Comparison of ENCODE assay signal across 8 mouse cellular contexts in genomic region chr16:31429471-31430155, GRCm38 (mm10). TPM values are rescaled to one million over a fixed set of nuclear protein-coding genes. Genes with fewer than 3 reads are reported as not detected.
DNase-seq lines count a peak whose midpoint lies in the region; ATAC-seq and TF ChIP-seq lines count a peak whose summit lies in the region.

No protein-coding gene starts in this region.

- intact Hi-C loops in heart, postnatal 36 days (cut with DNase I), result no loop called here

- peak overlapping the region; percentile 71 for H3K4me2 ChIP-seq in forebrain, postnatal 0 days (ENCODE audit: low read depth)
- peak overlapping the region; percentile 72 for H3K4me2 ChIP-seq in neural tube, embryonic 15.5 days

- ATAC-seq in forebrain, postnatal 0 days, result peak; percentile 96
- ATAC-seq in neural tube, embryonic 15.5 days (ENCODE audit: low FRiP score), result peak; percentile 96

- H3K4me3 ChIP-seq in MEL (ENCODE audit: control insufficient read depth in 1 of 2, insufficient read depth in 1 of 2, low read depth in 2 of 2, low read length in 2 of 2), result peak overlapping the region; percentile 76 to 83
- H3K4me3 ChIP-seq in forebrain, postnatal 0 days (ENCODE audit: low read depth, low read length), result peak overlapping the region; percentile 79
- H3K4me3 ChIP-seq in neural tube, embryonic 15.5 days (replicated peaks), result peak overlapping the region; percentile 61

- no peak for TF ChIP-seq CTCF in MEL (IDR thresholded peaks at IDR 0.05 in 2 of 3, conservative IDR thresholded peaks at IDR 0.05 in 1 of 3; ENCODE audit: control insufficient read depth in 1 of 3, insufficient read depth in 1 of 3, low read depth in 2 of 3, low read length in 3 of 3, poor library complexity in 1 of 3, severe bottlenecking in 1 of 3)
- no peak for TF ChIP-seq CTCF in forebrain, postnatal 0 days (IDR thresholded peaks at IDR 0.05; ENCODE audit: low read depth)

- peak; percentile 96 for DNase-seq in MEL (ENCODE audit: low read depth, low spot score)
- DNase-seq in cerebellum, adult 8-10 months, result peak; percentile 95
- DNase-seq in forebrain, postnatal 0 days, result peak; percentile 98
- peak; percentile 83 to 90 for DNase-seq in heart, postnatal 36 days
- peak; percentile 98 to 99 for DNase-seq in layer of hippocampus, adult 18-20 months (ENCODE audit: low spot score in 2 of 2)
- DNase-seq in lung, adult 18-20 months, result peak; percentile 89 to 92
- DNase-seq in testis, postnatal 10 days (ENCODE audit: low spot score), result peak; percentile 92

- H3K79me2 ChIP-seq in MEL (ENCODE audit: control insufficient read depth, insufficient read depth, low read length, poor library complexity), result peaks cover 41% of the 10 kb centered on the region

- 1% methylated on average over 49 of the region's 49 CpGs for WGBS in forebrain, postnatal 0 days
- under 1% methylated on average over 49 of the region's 49 CpGs for WGBS in neural tube, embryonic 15.5 days

- no peak for TF ChIP-seq EP300 in MEL (IDR thresholded peaks at IDR 0.05; ENCODE audit: low read depth in 1 of 2, low read length in 2 of 2)

- H3K9me3 ChIP-seq in MEL (replicated peaks; ENCODE audit: insufficient read depth, low read length), result no peaks in the 10 kb centered on the region
- H3K9me3 ChIP-seq in forebrain, postnatal 0 days (ENCODE audit: low read length), result no peaks in the 10 kb centered on the region
- H3K9me3 ChIP-seq in neural tube, embryonic 15.5 days (replicated peaks), result no peaks in the 10 kb centered on the region

- no peak for TF ChIP-seq RAD21 in MEL (IDR thresholded peaks at IDR 0.05; ENCODE audit: low read depth, low read length)

- TF ChIP-seq POLR2A in MEL (IDR thresholded peaks at IDR 0.05; ENCODE audit: control insufficient read depth in 1 of 2, insufficient read depth in 1 of 2, low read depth in 1 of 2, low read length in 2 of 2, poor library complexity in 1 of 2), result peak; percentile 30 to 63; a peak in 1 of 4 replicates

- peak overlapping the region; percentile 76 for H3K9ac ChIP-seq in MEL (ENCODE audit: control insufficient read depth, low read depth, low read length, poor library complexity, severe bottlenecking)
- peak overlapping the region; percentile 89 for H3K9ac ChIP-seq in forebrain, postnatal 0 days
- H3K9ac ChIP-seq in neural tube, embryonic 15.5 days (replicated peaks), result peak overlapping the region; percentile 81

- H3K27ac ChIP-seq in MEL (ENCODE audit: control insufficient read depth, low read depth, low read length), result peak overlapping the region; percentile 39
- peak overlapping the region; percentile 96 for H3K27ac ChIP-seq in forebrain, postnatal 0 days (ENCODE audit: low read depth, low read length)
- H3K27ac ChIP-seq in neural tube, embryonic 15.5 days (replicated peaks), result peak overlapping the region; percentile 96

- peaks cover 0 to 36% of the 10 kb centered on the region in 2 experiments; a peak in 2 of 4 replicates for H3K36me3 ChIP-seq in MEL (ENCODE audit: control insufficient read depth in 1 of 2, insufficient read depth in 2 of 2, low read length in 2 of 2)
- no peaks in the 10 kb centered on the region for H3K36me3 ChIP-seq in forebrain, postnatal 0 days (ENCODE audit: insufficient read depth)
- no peaks in the 10 kb centered on the region for H3K36me3 ChIP-seq in neural tube, embryonic 15.5 days

- H3K27me3 ChIP-seq in MEL (ENCODE audit: control insufficient read depth in 1 of 2, insufficient read depth in 2 of 2, low read length in 2 of 2), result no peaks in the 10 kb centered on the region
- no peaks in the 10 kb centered on the region for H3K27me3 ChIP-seq in forebrain, postnatal 0 days (ENCODE audit: insufficient read depth, low read length)
- no peaks in the 10 kb centered on the region; the same call in 1 of the 2 replicates for H3K27me3 ChIP-seq in neural tube, embryonic 15.5 days (replicated peaks)

- peaks cover 11 to 40% of the 10 kb centered on the region in 2 experiments for H3K4me1 ChIP-seq in MEL (ENCODE audit: control insufficient read depth in 1 of 2, insufficient read depth in 2 of 2, low read length in 2 of 2)
- H3K4me1 ChIP-seq in forebrain, postnatal 0 days (ENCODE audit: insufficient read depth), result peaks cover 6% of the 10 kb centered on the region; the same call in 1 of the 2 replicates
- H3K4me1 ChIP-seq in neural tube, embryonic 15.5 days, result peaks cover 39% of the 10 kb centered on the region

TF ChIP-seq in MEL, 35 proteins besides CTCF, POLR2A, EP300 and RAD21:
- no peak for TF ChIP-seq TBP (IDR thresholded peaks at IDR 0.05; ENCODE audit: low read depth, low read length)
- TF ChIP-seq POLR2AphosphoS5 (IDR thresholded peaks at IDR 0.05; ENCODE audit: borderline replicate concordance, low read depth, low read length), result no peak
- no peak for TF ChIP-seq GATA1 (IDR thresholded peaks at IDR 0.05; ENCODE audit: low read depth, low read length)
- TF ChIP-seq USF1 (IDR thresholded peaks at IDR 0.05; ENCODE audit: low read depth, low read length), result no peak
- no peak for TF ChIP-seq UBTF (IDR thresholded peaks at IDR 0.05; ENCODE audit: borderline replicate concordance, insufficient read depth, low read depth, low read length)
- peak; percentile 33; the same call in 1 of the 2 replicates for TF ChIP-seq TCF12 (IDR thresholded peaks at IDR 0.05; ENCODE audit: low read depth, low read length)
- TF ChIP-seq TAL1 (IDR thresholded peaks at IDR 0.05; ENCODE audit: low read length), result no peak
- no peak for TF ChIP-seq MAZ (IDR thresholded peaks at IDR 0.05; ENCODE audit: low read depth, low read length)
- no peak for TF ChIP-seq GABPA (IDR thresholded peaks at IDR 0.05; ENCODE audit: low read depth, low read length)
- TF ChIP-seq CHD2 (IDR thresholded peaks at IDR 0.05; ENCODE audit: low read length), result no peak
- TF ChIP-seq MXI1 (IDR thresholded peaks at IDR 0.05; ENCODE audit: low read depth, low read length), result peak; percentile 78
- peak; percentile 51; the same call in 1 of the 2 replicates for TF ChIP-seq HCFC1 (IDR thresholded peaks at IDR 0.05; ENCODE audit: low read depth, low read length)
- no peak for TF ChIP-seq USF2 (IDR thresholded peaks at IDR 0.05; ENCODE audit: borderline replicate concordance in 1 of 2, insufficient read depth in 1 of 2, low read depth in 1 of 2, low read length in 2 of 2)
- TF ChIP-seq ELF1 (IDR thresholded peaks at IDR 0.05; ENCODE audit: low read depth, low read length), result 0 out of 2 replicates have a peak, but pooled peaks have one; percentile 19
- peak; percentile 28; the same call in 1 of the 2 replicates for TF ChIP-seq NRF1 (IDR thresholded peaks at IDR 0.05; ENCODE audit: insufficient read depth, low read depth, low read length, poor library complexity, severe bottlenecking)
- peak; percentile 64 for TF ChIP-seq NELFE (IDR thresholded peaks at IDR 0.05; ENCODE audit: low read depth, low read length)
- peak; percentile 55; the same call in 1 of the 2 replicates for TF ChIP-seq BHLHE40 (IDR thresholded peaks at IDR 0.05; ENCODE audit: borderline replicate concordance, low read depth, low read length)
- TF ChIP-seq JUND (IDR thresholded peaks at IDR 0.05; ENCODE audit: low read depth, low read length), result no peak
- TF ChIP-seq CHD1 (IDR thresholded peaks at IDR 0.05; ENCODE audit: low read depth, low read length), result no peak
- TF ChIP-seq SIN3A (IDR thresholded peaks at IDR 0.05; ENCODE audit: low read length), result 0 out of 2 replicates have a peak, but pooled peaks have one; percentile 73
- TF ChIP-seq MEF2A (IDR thresholded peaks at IDR 0.05; ENCODE audit: extremely low read depth, insufficient replicate concordance, low read depth, low read length, poor library complexity, severe bottlenecking), result no peak
- no peak; the same call in 1 of the 2 replicates for TF ChIP-seq POLR2AphosphoS2 (IDR thresholded peaks at IDR 0.05; ENCODE audit: low read length)
- TF ChIP-seq KAT2A (conservative IDR thresholded peaks at IDR 0.05; ENCODE audit: low read depth, low read length), result no peak; the same call in 1 of the 2 replicates
- no peak for TF ChIP-seq MAFK (IDR thresholded peaks at IDR 0.05; ENCODE audit: borderline replicate concordance, low read depth, low read length)
- no peak for TF ChIP-seq ZKSCAN1 (IDR thresholded peaks at IDR 0.05; ENCODE audit: low read depth, low read length)
- 0 out of 2 replicates have a peak, but pooled peaks have one; percentile 14 for TF ChIP-seq MAX (IDR thresholded peaks at IDR 0.05; ENCODE audit: low read length)
- 0 out of 2 replicates have a peak, but pooled peaks have one; percentile 51 for TF ChIP-seq ZMIZ1 (IDR thresholded peaks at IDR 0.05; ENCODE audit: low read depth, low read length)
- no peak for TF ChIP-seq MYB (IDR thresholded peaks at IDR 0.05; ENCODE audit: low read depth, low read length)
- peak; percentile 75 for TF ChIP-seq ETS1 (IDR thresholded peaks at IDR 0.05; ENCODE audit: low read depth, low read length)
- no peak for TF ChIP-seq SMC3 (IDR thresholded peaks at IDR 0.05; ENCODE audit: low read depth, low read length)
- no peak for TF ChIP-seq MYC (IDR thresholded peaks at IDR 0.05; ENCODE audit: low read depth, low read length)
- no peak for TF ChIP-seq ZNF384 (IDR thresholded peaks at IDR 0.05; ENCODE audit: low read depth, low read length)
- no peak for TF ChIP-seq E2F4 (IDR thresholded peaks at IDR 0.05; ENCODE audit: borderline replicate concordance, low read depth, low read length)
- TF ChIP-seq ZC3H11A (IDR thresholded peaks at IDR 0.05; ENCODE audit: low read depth, low read length), result no peak
- TF ChIP-seq RCOR1 (IDR thresholded peaks at IDR 0.05; ENCODE audit: low read depth, low read length), result no peak

RNA-seq across cellular contexts. Expression of gene Bdh1, which starts 7.5 kb away (rescaled TPM):
- total RNA-seq in MEL (2012; rRNA removed), result 67.5 and 73.4 TPM in 2 replicates
- 100 to 1,000 TPM in 1 of 2 experiments, not detected in 1; 187 TPM for polyA plus RNA-seq in MEL (2012; ENCODE audit: insufficient read depth in 1 of 2, insufficient read length in 2 of 2, low read depth in 1 of 2, low replicate concordance in 2 of 2, missing spikeins in 1 of 2)
- total RNA-seq in forebrain, postnatal 0 days (2014; rRNA removed), result 96.1 and 111 TPM in 2 replicates
- polyA plus RNA-seq in forebrain, postnatal 0 days (2015; fragmentation: Nextera tagmentation; extraction: Ambion mirVana), result 137 and 160 TPM in 2 replicates
- 10 to 100 TPM in 1 of 2 experiments, 1 to 10 TPM in 1; 7.0 to 42.5 TPM for total RNA-seq in heart, postnatal 36 days (2021)
- 100 to 1,000 TPM in 1 of 2 experiments, 10 to 100 TPM in 1; 90.0 to 103 TPM for total RNA-seq in layer of hippocampus, adult 18-20 months (2021)
- 123 and 143 TPM in 2 replicates for polyA plus RNA-seq in neural tube, embryonic 15.5 days (2015; fragmentation: Nextera tagmentation; extraction: Ambion mirVana)

Comparison
In these comparisons a context has a peak if more than half of its experiments do, and no peak if none do; other contexts are left out.
1. Peak in every context shown above with its lines: DNase-seq, ATAC-seq, H3K4me3 ChIP-seq and H3K27ac ChIP-seq.
2. H3K27ac ChIP-seq: peak in every context shown above with its lines; median percentile 96 in forebrain, postnatal 0 days; 96 in neural tube, embryonic 15.5 days; 39 in MEL.